Comparison of ENCODE assay signal across 34 mouse cellular contexts in the genomic region with DNA sequence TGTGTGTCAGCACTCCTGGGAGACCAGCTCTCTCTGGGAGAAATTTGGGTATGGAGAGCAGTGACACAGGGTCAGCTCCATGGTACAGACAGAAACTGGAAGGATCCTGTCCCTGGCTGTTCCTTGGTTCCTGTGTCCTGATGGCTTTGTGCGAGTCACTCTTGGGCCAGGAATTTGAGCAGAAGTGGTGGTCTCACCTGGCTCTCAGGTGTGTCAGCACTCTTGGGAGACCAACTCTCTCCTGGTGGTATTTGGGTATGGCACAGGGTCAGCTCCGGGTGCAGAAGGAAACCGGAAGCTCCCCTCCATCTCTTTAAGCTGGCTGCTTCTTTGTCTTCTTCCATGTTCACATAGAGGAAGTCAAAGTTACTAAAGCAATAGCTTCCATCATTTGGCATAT.
"Had no signal": no experiment of that assay in that cellular context is flagged by ENCODE, and none has a peak within 500 bp of the region (broad histone marks: within the 10 kb centered on the region; RNA-seq: fewer than 3 reads in every experiment).

No protein-coding gene starts in this region.

- H3K27ac ChIP-seq: heart, embryonic 13.5 days; heart, embryonic 15.5 days; hindbrain, embryonic 10.5 days; hindbrain, embryonic 12.5 days; hindbrain, embryonic 13.5 days; hindbrain, embryonic 14.5 days; hindbrain, embryonic 15.5 days; hindbrain, postnatal 0 days; intestine, embryonic 15.5 days; kidney, embryonic 15.5 days; kidney, postnatal 0 days; layer of hippocampus, adult 2 months; left cerebral cortex, adult 2 months had no signal

- DNase-seq: heart, postnatal 10 days; heart, postnatal 14 days; heart, postnatal 36 days; heart, postnatal 4 days; kidney, adult 11 months; kidney, adult 18-20 months; kidney, adult 2 months; kidney, adult 8-10 months; kidney, adult 9 months; kidney, postnatal 10 days; kidney, postnatal 14 days; kidney, postnatal 25 days; kidney, postnatal 36 days; kidney, postnatal 4 days; layer of hippocampus, adult 9-11 months; layer of hippocampus, postnatal 36 days had no signal

- H3K9me3 ChIP-seq: heart, embryonic 12.5 days; heart, embryonic 13.5 days; heart, embryonic 15.5 days; hindbrain, embryonic 10.5 days; hindbrain, embryonic 12.5 days; hindbrain, embryonic 13.5 days; hindbrain, embryonic 15.5 days; intestine, embryonic 15.5 days; kidney, embryonic 15.5 days had no signal

- H3K4me3 ChIP-seq: heart, embryonic 12.5 days; heart, embryonic 13.5 days; heart, embryonic 15.5 days; hindbrain, embryonic 10.5 days; hindbrain, embryonic 12.5 days; hindbrain, embryonic 13.5 days; hindbrain, embryonic 15.5 days; intestine, embryonic 15.5 days; kidney, embryonic 15.5 days; layer of hippocampus, adult 2 months; left cerebral cortex, adult 2 months had no signal

- H3K27me3 ChIP-seq: heart, embryonic 12.5 days; heart, embryonic 13.5 days; heart, embryonic 15.5 days; hindbrain, embryonic 12.5 days; hindbrain, embryonic 13.5 days; hindbrain, embryonic 15.5 days; intestine, embryonic 15.5 days; kidney, embryonic 15.5 days had no signal

- ATAC-seq: hindbrain, embryonic 16.5 days; hindbrain, postnatal 0 days; inflammation-experienced regulatory T-cells, adult 6 months; intestine, embryonic 15.5 days; intestine, embryonic 16.5 days; intestine, postnatal 0 days had no signal

- H3K4me2 ChIP-seq: heart, embryonic 12.5 days; heart, embryonic 13.5 days; heart, embryonic 15.5 days; hindbrain, embryonic 12.5 days; hindbrain, embryonic 13.5 days; hindbrain, embryonic 14.5 days; hindbrain, embryonic 15.5 days; intestine, embryonic 15.5 days; kidney, embryonic 15.5 days had no signal

- H3K4me1 ChIP-seq: intestine, embryonic 15.5 days; kidney, embryonic 15.5 days had no signal

- H3K9ac ChIP-seq: heart, embryonic 12.5 days; heart, embryonic 13.5 days; heart, embryonic 15.5 days; hindbrain, embryonic 12.5 days; hindbrain, embryonic 13.5 days; hindbrain, embryonic 14.5 days; hindbrain, embryonic 15.5 days; intestine, embryonic 15.5 days; kidney, embryonic 15.5 days had no signal
